In the genomic region with DNA sequence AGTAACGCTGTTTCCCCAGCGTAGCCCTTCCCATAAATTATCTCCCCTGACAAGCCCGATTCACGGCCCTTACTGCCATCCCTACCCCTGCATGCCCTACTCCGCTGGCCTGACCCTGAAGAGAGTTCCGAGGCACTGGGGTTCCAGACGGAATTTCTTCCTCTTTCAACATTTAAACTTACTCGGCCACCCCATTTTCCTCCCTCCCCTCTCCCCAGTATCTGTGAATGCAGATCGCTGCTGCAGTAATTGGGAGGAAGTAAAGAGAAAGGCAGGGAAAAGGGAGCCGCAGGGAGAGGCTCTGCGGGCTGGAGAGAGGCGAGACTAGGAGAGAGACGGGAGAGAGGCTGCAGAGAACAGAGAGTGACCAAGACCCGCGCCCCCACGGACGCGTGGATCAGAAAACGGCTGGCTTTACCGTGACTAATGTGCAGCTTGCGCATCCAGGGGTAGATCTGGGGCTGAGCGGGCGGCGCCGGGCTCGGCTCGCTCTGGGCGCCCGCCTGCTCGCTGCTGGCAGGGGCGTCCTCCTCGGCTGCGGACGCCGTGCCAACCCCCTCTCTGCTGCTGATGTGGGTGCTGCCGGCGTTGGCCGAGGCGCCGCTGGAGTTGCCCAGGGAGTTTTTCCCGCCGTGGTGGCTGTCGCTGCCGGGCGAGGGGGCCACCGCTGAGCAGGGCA, we compare ENCODE assay signal across 9 mouse cellular contexts. TPM values are rescaled to one million over a fixed set of nuclear protein-coding genes. Genes with fewer than 3 reads are reported as not detected.
DNase-seq lines count a peak whose midpoint lies in the region; ATAC-seq and TF ChIP-seq lines count a peak whose summit lies in the region.
"Had no signal": no experiment of that assay in that cellular context is flagged by ENCODE, and none has a peak within 500 bp of the region (broad histone marks: within the 10 kb centered on the region; RNA-seq: fewer than 3 reads in every experiment).

No protein-coding gene starts in this region.

- DNase-seq in adrenal gland, adult (ENCODE audit: inconsistent age in 2 of 2, low spot score in 1 of 2) = peak; percentile 60 to 88
- DNase-seq in adrenal gland, adult 8-10 months = no peak
- DNase-seq in adrenal gland, postnatal 25 days = peak; percentile 56
- DNase-seq in intestine, embryonic 14.5 days (ENCODE audit: low spot score) = peak; percentile 83
- DNase-seq in liver, postnatal 0 days = no peak

- H3K4me1 ChIP-seq in intestine, embryonic 14.5 days (replicated peaks; ENCODE audit: control insufficient read depth, insufficient read depth, low read length) = peaks cover 48% of the 10 kb centered on the region
- H3K4me1 ChIP-seq in liver, postnatal 0 days (ENCODE audit: insufficient read depth) = peaks cover 6% of the 10 kb centered on the region; the same call in 1 of the 2 replicates

- WGBS in intestine, embryonic 14.5 days = 2% methylated on average over 46 of the region's 46 CpGs
- WGBS in liver, postnatal 0 days (ENCODE audit: insufficient replicate concordance) = 14% methylated on average over 40 of the region's 46 CpGs

- TF ChIP-seq EP300 in liver, postnatal 0 days (IDR thresholded peaks at IDR 0.05; ENCODE audit: low read depth) = no peak

- H3K36me3 ChIP-seq in intestine, embryonic 14.5 days (ENCODE audit: control insufficient read depth, insufficient read depth, low read length) = peaks cover 11% of the 10 kb centered on the region; the same call in 1 of the 2 replicates
- no peaks in the 10 kb centered on the region for H3K36me3 ChIP-seq in liver, postnatal 0 days (replicated peaks; ENCODE audit: insufficient read depth, low read length)

- H3K4me3 ChIP-seq in intestine, embryonic 14.5 days (ENCODE audit: low read depth, low read length) = peak overlapping the region; percentile 67
- H3K4me3 ChIP-seq in liver, postnatal 0 days (ENCODE audit: low read depth, low read length) = peak overlapping the region; percentile 52

- no peak for TF ChIP-seq CTCF in liver, postnatal 0 days (IDR thresholded peaks at IDR 0.05; ENCODE audit: low read depth)

- 0 out of 2 replicates have a peak, but pooled peaks have one; percentile 7 for ATAC-seq in intestine, embryonic 14.5 days (replicated peaks; ENCODE audit: low FRiP score, low TSS enrichment, low read depth)
- peak; percentile 19; the same call in 1 of the 2 replicates for ATAC-seq in liver, postnatal 0 days
- ATAC-seq in erythroblast, adult 5-6 weeks (replicated peaks; ENCODE audit: low FRiP score, poor library complexity, severe bottlenecking) = no peak
- ATAC-seq in inflammation-experienced regulatory T-cells, adult 6 months = no peak
- ATAC-seq in frontal cortex, adult (ENCODE audit: low TSS enrichment) = no peak

- H3K9me3 ChIP-seq in intestine, embryonic 14.5 days (ENCODE audit: control insufficient read depth, low read length) = no peaks in the 10 kb centered on the region
- no peaks in the 10 kb centered on the region for H3K9me3 ChIP-seq in liver, postnatal 0 days (ENCODE audit: low read length)

- peaks cover 24% of the 10 kb centered on the region for H3K27me3 ChIP-seq in intestine, embryonic 14.5 days (replicated peaks; ENCODE audit: control insufficient read depth, insufficient read depth, low read length)
- H3K27me3 ChIP-seq in liver, postnatal 0 days (ENCODE audit: insufficient read depth, low read length) = peaks cover 84% of the 10 kb centered on the region

- peak overlapping the region; percentile 97 for H3K9ac ChIP-seq in intestine, embryonic 14.5 days (ENCODE audit: low read length)
- peak overlapping the region; percentile 51 for H3K9ac ChIP-seq in liver, postnatal 0 days (replicated peaks)

- peak overlapping the region; percentile 81 for H3K27ac ChIP-seq in intestine, embryonic 14.5 days (ENCODE audit: low read depth)
- peak overlapping the region; percentile 22; the same call in 1 of the 2 replicates for H3K27ac ChIP-seq in liver, postnatal 0 days (ENCODE audit: low read depth)

- H3K4me2 ChIP-seq in intestine, embryonic 14.5 days (ENCODE audit: low read length) = peak overlapping the region; percentile 78
- peak overlapping the region; percentile 74 for H3K4me2 ChIP-seq in liver, postnatal 0 days (ENCODE audit: low read depth, low read length)

RNA-seq across cellular contexts. Expression of a gene that starts 0.9 kb away (rescaled TPM):
- 10 to 100 TPM; 10.8 to 15.6 (median 13.3) TPM for total RNA-seq in adrenal gland, adult 8-10 months (2022)
- 12.8 and 15.0 TPM in 2 replicates for total RNA-seq in adrenal gland, postnatal 25 days (2021)
- 30.1 and 34.1 TPM in 2 replicates for polyA plus RNA-seq in intestine, embryonic 14.5 days (2014; fragmentation: Nextera tagmentation; extraction: Ambion mirVana)
- 0.58 and 0.73 TPM in 2 replicates for polyA plus RNA-seq in liver, postnatal 0 days (2015; fragmentation: Nextera tagmentation; extraction: Ambion mirVana)
- not detected in 2 replicates for total RNA-seq in erythroblast, adult 5-6 weeks (2015; ENCODE audit: low replicate concordance)
- 0.17 and 0.56 TPM in 2 replicates for total RNA-seq in erythroblast, adult 5-6 weeks (2017; ENCODE audit: low replicate concordance)
- not detected for polyA plus RNA-seq in inflammation-experienced regulatory T-cells, adult 6 months (2017; shearing (Covaris generic))
- polyA plus RNA-seq: cortical plate, adult 2 months had no signal

RNA-seq across cellular contexts. Expression of a gene that starts 5.0 kb away (rescaled TPM):
- 1 to 10 TPM; 3.6 to 9.5 (median 5.2) TPM for total RNA-seq in adrenal gland, adult 8-10 months (2022)
- 3.1 and 5.6 TPM in 2 replicates for total RNA-seq in adrenal gland, postnatal 25 days (2021)
- 2.5 and 3.9 TPM in 2 replicates for polyA plus RNA-seq in intestine, embryonic 14.5 days (2014; fragmentation: Nextera tagmentation; extraction: Ambion mirVana)
- not detected in 2 replicates for polyA plus RNA-seq in liver, postnatal 0 days (2015; fragmentation: Nextera tagmentation; extraction: Ambion mirVana)
- total RNA-seq in erythroblast, adult 5-6 weeks (2015; ENCODE audit: low replicate concordance) = not detected in 2 replicates
- total RNA-seq in erythroblast, adult 5-6 weeks (2017; ENCODE audit: low replicate concordance) = not detected in 2 replicates
- not detected for polyA plus RNA-seq in inflammation-experienced regulatory T-cells, adult 6 months (2017; shearing (Covaris generic))
- polyA plus RNA-seq: cortical plate, adult 2 months had no signal

RNA-seq across cellular contexts. Expression of a gene that starts 9.6 kb away (rescaled TPM):
- 1 to 10 TPM; 2.9 to 9.8 (median 6.8) TPM for total RNA-seq in adrenal gland, adult 8-10 months (2022)
- 6.3 and 6.9 TPM in 2 replicates for total RNA-seq in adrenal gland, postnatal 25 days (2021)
- 9.2 and 9.7 TPM in 2 replicates for polyA plus RNA-seq in intestine, embryonic 14.5 days (2014; fragmentation: Nextera tagmentation; extraction: Ambion mirVana)
- polyA plus RNA-seq in liver, postnatal 0 days (2015; fragmentation: Nextera tagmentation; extraction: Ambion mirVana) = 0.16 and 0.17 TPM in 2 replicates
- total RNA-seq in erythroblast, adult 5-6 weeks (2015; ENCODE audit: low replicate concordance) = not detected in 2 replicates
- not detected in 2 replicates for total RNA-seq in erythroblast, adult 5-6 weeks (2017; ENCODE audit: low replicate concordance)
- polyA plus RNA-seq in inflammation-experienced regulatory T-cells, adult 6 months (2017; shearing (Covaris generic)) = not detected
- polyA plus RNA-seq: cortical plate, adult 2 months had no signal

RNA-seq across cellular contexts. Expression of a gene that starts 9.6 kb away (rescaled TPM):
- 1 to 10 TPM in 2 of 4 experiments, under 1 TPM in 2; 0.49 to 2.8 (median 1.4) TPM for total RNA-seq in adrenal gland, adult 8-10 months (2022)
- 0.88 and 4.9 TPM in 2 replicates for total RNA-seq in adrenal gland, postnatal 25 days (2021)
- not detected in 2 replicates for polyA plus RNA-seq in intestine, embryonic 14.5 days (2014; fragmentation: Nextera tagmentation; extraction: Ambion mirVana)
- polyA plus RNA-seq in liver, postnatal 0 days (2015; fragmentation: Nextera tagmentation; extraction: Ambion mirVana) = not detected in 2 replicates
- not detected in 2 replicates for total RNA-seq in erythroblast, adult 5-6 weeks (2015; ENCODE audit: low replicate concordance)
- not detected in 2 replicates for total RNA-seq in erythroblast, adult 5-6 weeks (2017; ENCODE audit: low replicate concordance)
- not detected for polyA plus RNA-seq in inflammation-experienced regulatory T-cells, adult 6 months (2017; shearing (Covaris generic))
- polyA plus RNA-seq: cortical plate, adult 2 months had no signal

RNA-seq across cellular contexts. Expression of a gene that starts 12.0 kb away (rescaled TPM):
- 1 to 10 TPM; 1.9 to 3.3 (median 2.7) TPM for total RNA-seq in adrenal gland, adult 8-10 months (2022)
- 3.7 and 3.8 TPM in 2 replicates for total RNA-seq in adrenal gland, postnatal 25 days (2021)
- 7.5 and 7.7 TPM in 2 replicates for polyA plus RNA-seq in intestine, embryonic 14.5 days (2014; fragmentation: Nextera tagmentation; extraction: Ambion mirVana)
- 0.13 and 0.30 TPM in 2 replicates for polyA plus RNA-seq in liver, postnatal 0 days (2015; fragmentation: Nextera tagmentation; extraction: Ambion mirVana)
- total RNA-seq in erythroblast, adult 5-6 weeks (2015; ENCODE audit: low replicate concordance) = not detected in 2 replicates
- total RNA-seq in erythroblast, adult 5-6 weeks (2017; ENCODE audit: low replicate concordance) = 0.34 TPM in 1 of 2 replicates, not detected in the other
- not detected for polyA plus RNA-seq in inflammation-experienced regulatory T-cells, adult 6 months (2017; shearing (Covaris generic))
- polyA plus RNA-seq: cortical plate, adult 2 months had no signal

Comparison
In these comparisons a context has a peak if more than half of its experiments do, and no peak if none do; other contexts are left out.
1. DNase-seq: peak in adrenal gland, adult (2 of 2), adrenal gland, postnatal 25 days (single experiment) and intestine, embryonic 14.5 days (single experiment); none in adrenal gland, adult 8-10 months (single experiment) and liver, postnatal 0 days (single experiment).
2. ATAC-seq: peak in intestine, embryonic 14.5 days (single experiment) and liver, postnatal 0 days (single experiment); none in erythroblast, adult 5-6 weeks (single experiment), inflammation-experienced regulatory T-cells, adult 6 months (single experiment) and frontal cortex, adult (single experiment).